Mouse (Mus musculus): ENCODE results near the gene Otogl. TPM values are rescaled to one million over a fixed set of nuclear protein-coding genes. Genes with fewer than 3 reads are reported as not detected.

Otogl gene
- polyA plus RNA-seq, 1 experiment from 2014 or later, result 1.2 TPM

DNA sequence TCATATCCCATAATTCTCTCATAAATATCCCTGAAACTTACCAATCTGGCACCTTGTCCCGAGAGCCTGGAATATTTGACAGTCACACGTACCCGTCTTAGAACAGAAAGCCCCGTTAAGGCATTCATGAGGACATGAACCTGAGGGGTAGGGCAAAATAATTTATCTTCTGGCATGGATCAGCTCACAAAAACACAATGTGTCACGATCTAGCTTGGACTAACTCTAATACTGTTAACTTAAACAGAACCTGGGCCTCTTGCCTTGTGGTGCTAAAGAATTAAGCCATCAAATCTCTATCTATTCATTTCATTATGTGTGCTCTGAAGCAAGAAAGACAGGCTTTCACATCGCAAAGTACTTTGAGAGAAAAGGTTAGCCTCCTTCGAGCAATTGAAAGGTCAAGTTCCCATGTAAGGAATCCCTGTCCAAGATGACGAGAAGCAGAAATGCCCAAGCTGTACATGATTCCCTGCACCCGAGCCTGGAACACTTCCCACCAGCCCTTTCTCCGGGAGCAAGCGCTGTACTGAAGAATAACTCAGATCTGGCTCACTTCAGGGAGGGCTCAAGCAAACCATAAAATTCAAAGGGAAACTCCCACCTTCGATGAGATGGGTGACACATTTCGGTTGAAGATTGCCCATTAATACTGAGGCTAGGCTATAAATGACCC lies 10.6 kb downstream of the Otogl start:
- no peaks in the 10 kb centered on the region for H3K36me3 ChIP-seq (ENCODE audit: control insufficient read depth, insufficient read depth, low read length)
- peaks cover 4% of the 10 kb centered on the region; the same call in 1 of the 2 replicates for H3K4me1 ChIP-seq (ENCODE audit: control insufficient read depth, insufficient read depth, low read length)
- no peak overlapping the region for H3K4me2 ChIP-seq (ENCODE audit: low read depth, low read length)
- no peak for DNase-seq (ENCODE audit: low spot score)
- H3K9me3 ChIP-seq (ENCODE audit: control insufficient read depth, low read length), result no peaks in the 10 kb centered on the region
- H3K27me3 ChIP-seq (replicated peaks; ENCODE audit: control insufficient read depth, insufficient read depth, low read length), result no peaks in the 10 kb centered on the region
- no peak for ATAC-seq (ENCODE audit: low read depth)
- WGBS, result 78% methylated on average over 13 of the region's 13 CpGs
- H3K27ac ChIP-seq (replicated peaks; ENCODE audit: low read depth, low read length), result no peak overlapping the region
- H3K4me3 ChIP-seq (ENCODE audit: low read depth, low read length), result no peak overlapping the region
- no peak overlapping the region for H3K9ac ChIP-seq (ENCODE audit: low read depth, low read length)

- no peak for DNase-seq (ENCODE audit: low spot score)
- Histone ChIP-seq H3K9ac (ENCODE audit: low read depth, low read length) (no peak overlapping the region), H3K9me3 (ENCODE audit: control insufficient read depth, low read length) (no peaks in the 10 kb centered on the region), H3K27me3 (replicated peaks; ENCODE audit: control insufficient read depth, insufficient read depth, low read length) (no peaks in the 10 kb centered on the region), H3K4me3 (ENCODE audit: low read depth, low read length) (no peak overlapping the region), H3K36me3 (ENCODE audit: control insufficient read depth, insufficient read depth, low read length) (no peaks in the 10 kb centered on the region), H3K27ac (replicated peaks; ENCODE audit: low read depth, low read length) (no peak overlapping the region), H3K4me2 (ENCODE audit: low read depth, low read length) (no peak overlapping the region), H3K4me1 (ENCODE audit: control insufficient read depth, insufficient read depth, low read length) (no peaks in the 10 kb centered on the region)
- no peak for ATAC-seq (ENCODE audit: low read depth)
- 91% methylated on average over 6 of the region's 6 CpGs for WGBS
Observed at GRCm38 (mm10) chr10:107899946-107900345, 12.0 kb downstream of the Otogl start.

- 81% methylated on average over 4 of the region's 4 CpGs for WGBS
- no peak overlapping the region for H3K4me3 ChIP-seq (ENCODE audit: low read depth, low read length)
- no peak overlapping the region for H3K27ac ChIP-seq (replicated peaks; ENCODE audit: low read depth, low read length)
- H3K36me3 ChIP-seq (ENCODE audit: control insufficient read depth, insufficient read depth, low read length), result no peaks in the 10 kb centered on the region
- H3K4me1 ChIP-seq (ENCODE audit: control insufficient read depth, insufficient read depth, low read length), result no peaks in the 10 kb centered on the region
- no peak overlapping the region for H3K4me2 ChIP-seq (ENCODE audit: low read depth, low read length)
- no peak overlapping the region for H3K9ac ChIP-seq (ENCODE audit: low read depth, low read length)
- no peak for ATAC-seq (ENCODE audit: low read depth)
- no peak for DNase-seq (ENCODE audit: low spot score)
- no peaks in the 10 kb centered on the region for H3K9me3 ChIP-seq (ENCODE audit: control insufficient read depth, low read length)
- H3K27me3 ChIP-seq (replicated peaks; ENCODE audit: control insufficient read depth, insufficient read depth, low read length), result no peaks in the 10 kb centered on the region
Observed at GRCm38 (mm10) chr10:107896158-107896557, 15.8 kb downstream of the Otogl start.

- peak; percentile 49 for DNase-seq (ENCODE audit: low spot score)
- H3K9ac ChIP-seq (ENCODE audit: low read depth, low read length), result no peak overlapping the region
- WGBS, result 47% methylated on average over 8 of the region's 8 CpGs
- H3K4me3 ChIP-seq (ENCODE audit: low read depth, low read length), result no peak overlapping the region
- no peak overlapping the region for H3K27ac ChIP-seq (replicated peaks; ENCODE audit: low read depth, low read length)
- H3K4me1 ChIP-seq (ENCODE audit: control insufficient read depth, insufficient read depth, low read length), result no peaks in the 10 kb centered on the region
- ATAC-seq (ENCODE audit: low read depth), result no peak
- H3K9me3 ChIP-seq (ENCODE audit: control insufficient read depth, low read length), result no peaks in the 10 kb centered on the region
- H3K27me3 ChIP-seq (replicated peaks; ENCODE audit: control insufficient read depth, insufficient read depth, low read length), result no peaks in the 10 kb centered on the region
- no peaks in the 10 kb centered on the region for H3K36me3 ChIP-seq (ENCODE audit: control insufficient read depth, insufficient read depth, low read length)
- no peak overlapping the region for H3K4me2 ChIP-seq (ENCODE audit: low read depth, low read length)
Observed at GRCm38 (mm10) chr10:107894663-107895581, 17.0 kb downstream of the Otogl start.

GRCm38 (mm10) chr10:107890400-107890799 lies 21.5 kb downstream of the Otogl start:
- Histone ChIP-seq H3K36me3 (ENCODE audit: control insufficient read depth, insufficient read depth, low read length) (no peaks in the 10 kb centered on the region), H3K9me3 (ENCODE audit: control insufficient read depth, low read length) (no peaks in the 10 kb centered on the region), H3K27ac (replicated peaks; ENCODE audit: low read depth, low read length) (no peak overlapping the region), H3K27me3 (replicated peaks; ENCODE audit: control insufficient read depth, insufficient read depth, low read length) (no peaks in the 10 kb centered on the region), H3K4me1 (ENCODE audit: control insufficient read depth, insufficient read depth, low read length) (no peaks in the 10 kb centered on the region), H3K4me2 (ENCODE audit: low read depth, low read length) (no peak overlapping the region), H3K9ac (ENCODE audit: low read depth, low read length) (no peak overlapping the region), H3K4me3 (ENCODE audit: low read depth, low read length) (no peak overlapping the region)
- WGBS, result 88% methylated on average over 9 of the region's 9 CpGs
- ATAC-seq (ENCODE audit: low read depth) (no peak), DNase-seq (ENCODE audit: low spot score) (no peak)

- Histone ChIP-seq H3K36me3 (ENCODE audit: control insufficient read depth, insufficient read depth, low read length) (no peaks in the 10 kb centered on the region), H3K9ac (ENCODE audit: low read depth, low read length) (no peak overlapping the region), H3K27ac (replicated peaks; ENCODE audit: low read depth, low read length) (no peak overlapping the region), H3K4me1 (ENCODE audit: control insufficient read depth, insufficient read depth, low read length) (no peaks in the 10 kb centered on the region), H3K4me2 (ENCODE audit: low read depth, low read length) (no peak overlapping the region), H3K4me3 (ENCODE audit: low read depth, low read length) (no peak overlapping the region), H3K27me3 (replicated peaks; ENCODE audit: control insufficient read depth, insufficient read depth, low read length) (no peaks in the 10 kb centered on the region), H3K9me3 (ENCODE audit: control insufficient read depth, low read length) (no peaks in the 10 kb centered on the region)
- DNase-seq (ENCODE audit: low spot score), result no peak
- 88% methylated on average over 5 of the region's 5 CpGs for WGBS
- ATAC-seq (ENCODE audit: low read depth), result no peak
Observed at GRCm38 (mm10) chr10:107872542-107872941, 39.4 kb downstream of the Otogl start.

- 80% methylated on average over 4 of the region's 4 CpGs for WGBS
- H3K36me3 ChIP-seq (ENCODE audit: control insufficient read depth, insufficient read depth, low read length), result no peaks in the 10 kb centered on the region
- no peak for ATAC-seq (ENCODE audit: low read depth)
Observed at GRCm38 (mm10) chr10:107872109-107872508, 39.8 kb downstream of the Otogl start.

DNA sequence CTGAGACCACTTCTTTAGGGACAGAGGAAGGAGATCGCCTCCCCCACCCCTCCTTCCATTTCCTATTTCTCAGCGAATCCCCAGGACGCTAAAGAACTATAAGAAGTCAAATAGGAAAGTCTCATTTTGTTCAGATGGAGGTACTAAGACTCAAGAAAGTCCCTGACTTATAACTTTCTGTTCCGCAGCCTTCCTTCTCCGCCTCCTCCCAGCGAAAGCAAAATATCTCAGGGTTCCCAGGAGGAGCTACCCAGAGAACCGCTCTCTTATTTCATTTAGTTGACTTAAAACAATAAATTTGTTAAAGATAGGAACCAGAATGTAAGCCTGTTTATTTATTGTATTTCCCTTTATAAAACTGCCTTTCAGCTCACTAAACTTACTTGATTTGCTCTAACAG lies 41.4 kb downstream of the Otogl start:
- Histone ChIP-seq H3K9me3 (ENCODE audit: control insufficient read depth, low read length) (no peaks in the 10 kb centered on the region), H3K4me3 (ENCODE audit: low read depth, low read length) (no peak overlapping the region), H3K36me3 (ENCODE audit: control insufficient read depth, insufficient read depth, low read length) (no peaks in the 10 kb centered on the region), H3K4me2 (ENCODE audit: low read depth, low read length) (no peak overlapping the region; the same call in 1 of the 2 replicates), H3K27me3 (replicated peaks; ENCODE audit: control insufficient read depth, insufficient read depth, low read length) (no peaks in the 10 kb centered on the region), H3K27ac (replicated peaks; ENCODE audit: low read depth, low read length) (no peak overlapping the region), H3K9ac (ENCODE audit: low read depth, low read length) (no peak overlapping the region), H3K4me1 (ENCODE audit: control insufficient read depth, insufficient read depth, low read length) (no peaks in the 10 kb centered on the region)
- WGBS, result 59% methylated on average over 7 of the region's 7 CpGs
- no peak for ATAC-seq (ENCODE audit: low read depth)
- DNase-seq (ENCODE audit: low spot score), result no peak

More at GRCm38 (mm10) chr10:107872109-107872508, 39.8 kb downstream of the Otogl start:
- no peak for DNase-seq (ENCODE audit: low spot score)
- no peaks in the 10 kb centered on the region for H3K27me3 ChIP-seq (replicated peaks; ENCODE audit: control insufficient read depth, insufficient read depth, low read length)
- H3K4me1 ChIP-seq (ENCODE audit: control insufficient read depth, insufficient read depth, low read length), result no peaks in the 10 kb centered on the region
- no peak overlapping the region for H3K27ac ChIP-seq (replicated peaks; ENCODE audit: low read depth, low read length)
- no peak overlapping the region for H3K4me3 ChIP-seq (ENCODE audit: low read depth, low read length)
- no peak overlapping the region for H3K9ac ChIP-seq (ENCODE audit: low read depth, low read length)
- H3K4me2 ChIP-seq (ENCODE audit: low read depth, low read length), result no peak overlapping the region
- no peaks in the 10 kb centered on the region for H3K9me3 ChIP-seq (ENCODE audit: control insufficient read depth, low read length)

Data from embryonic facial prominence, embryonic 14.5 days (tissue).